Mouse (Mus musculus): ENCODE measurements at regions not wholly inside any gene's neighbourhood (a gene's known extent, or its start where the extent isn't known, plus 50 kb on each side); places are given as distances from the start of the nearest gene placed in this dataset.
A peak's percentile ranks its signal among the peaks of the same experiment; 100 is the strongest.
"Not testable (repeated sequence)": the region's sequence is repeated elsewhere in the genome, so short reads cannot be mapped to it uniquely, and the experiment has no call there.

- intact Hi-C loops (cut with DNase I): no loop called here
- no peak for DNase-seq (ENCODE audit: extremely low spot score in 1 of 2, low spot score in 2 of 2)
These were observed 249.0 kb upstream of the Tusc1 start for GRCm38 (mm10) chr4:93584328-93584727.

DNA sequence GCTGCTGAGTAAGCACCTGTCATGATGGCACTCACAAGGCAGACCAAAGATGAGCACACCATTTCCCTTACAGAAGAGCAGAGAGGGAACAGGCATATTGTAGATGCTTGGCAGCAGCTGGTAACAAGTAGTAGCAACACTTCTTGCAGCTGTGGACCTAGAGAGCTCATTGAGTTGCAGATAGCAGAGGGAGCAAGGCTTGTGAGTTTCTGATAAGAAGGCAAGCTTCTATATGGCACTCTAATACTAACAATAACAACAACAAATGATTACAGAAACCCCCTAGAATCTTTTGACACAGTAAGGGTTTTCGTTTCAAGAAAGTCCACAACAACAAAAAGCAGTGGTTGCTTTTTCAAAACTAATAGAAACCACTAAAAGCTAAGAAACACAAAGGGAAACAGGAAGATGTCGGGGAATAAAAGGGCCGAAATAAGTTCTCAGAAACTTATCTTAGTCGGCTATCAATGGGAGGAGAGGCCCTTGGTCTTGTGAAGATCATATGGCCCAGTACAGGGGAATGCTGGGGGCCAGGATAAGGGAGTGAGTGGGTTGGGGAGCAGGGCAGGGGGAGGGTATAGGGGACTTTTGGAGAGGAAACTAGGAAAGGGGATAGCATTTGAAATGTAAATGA lies 248.5 kb upstream of the Tusc1 start:
- DNase-seq (ENCODE audit: extremely low spot score in 1 of 2, low spot score in 2 of 2): no peak
- intact Hi-C loops (cut with DNase I): no loop called here

- DNase-seq (ENCODE audit: extremely low spot score in 1 of 2, low spot score in 2 of 2): no peak
- intact Hi-C loops (cut with DNase I): no loop called here
These were observed 244.0 kb upstream of the Tusc1 start for GRCm38 (mm10) chr4:93579343-93579742.

DNA sequence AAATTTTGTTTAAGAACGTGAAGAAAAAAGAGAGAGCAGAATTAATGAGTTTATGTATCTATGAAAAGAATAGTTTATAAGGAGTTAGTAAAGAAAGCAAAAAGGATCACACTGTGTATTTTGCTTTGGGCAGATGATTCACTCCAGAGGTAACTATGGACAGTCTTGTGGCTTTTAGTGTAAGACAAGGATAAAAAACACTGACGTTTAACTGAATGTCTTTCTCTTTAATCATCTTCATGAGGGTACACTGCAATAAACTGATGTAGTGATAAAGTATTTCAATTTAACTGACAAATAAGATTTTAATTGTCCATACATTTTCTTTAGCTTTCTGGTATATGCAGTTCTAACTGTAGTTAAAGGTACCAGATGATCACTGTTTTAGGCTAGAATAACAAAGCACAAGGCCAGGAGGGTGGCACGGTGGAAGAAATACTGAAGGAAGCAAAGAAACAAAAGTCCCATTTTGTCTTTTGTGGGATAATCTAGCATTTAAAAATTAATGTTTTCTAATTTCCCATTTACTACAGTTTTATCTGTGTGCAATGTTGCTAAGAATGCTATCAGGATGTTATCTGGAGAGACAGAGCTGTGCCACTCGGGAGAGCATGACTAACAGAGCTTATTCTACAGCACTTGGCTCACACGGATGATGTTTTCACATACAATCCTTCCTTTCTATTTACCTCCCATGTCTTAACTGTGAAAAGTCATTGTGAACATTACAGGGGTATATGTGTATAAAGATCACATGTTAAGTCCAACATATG lies 232.4 kb upstream of the Tusc1 start:
- intact Hi-C loops (cut with DNase I): no loop called here
- no peak for DNase-seq (ENCODE audit: extremely low spot score in 1 of 2, low spot score in 2 of 2)

DNA sequence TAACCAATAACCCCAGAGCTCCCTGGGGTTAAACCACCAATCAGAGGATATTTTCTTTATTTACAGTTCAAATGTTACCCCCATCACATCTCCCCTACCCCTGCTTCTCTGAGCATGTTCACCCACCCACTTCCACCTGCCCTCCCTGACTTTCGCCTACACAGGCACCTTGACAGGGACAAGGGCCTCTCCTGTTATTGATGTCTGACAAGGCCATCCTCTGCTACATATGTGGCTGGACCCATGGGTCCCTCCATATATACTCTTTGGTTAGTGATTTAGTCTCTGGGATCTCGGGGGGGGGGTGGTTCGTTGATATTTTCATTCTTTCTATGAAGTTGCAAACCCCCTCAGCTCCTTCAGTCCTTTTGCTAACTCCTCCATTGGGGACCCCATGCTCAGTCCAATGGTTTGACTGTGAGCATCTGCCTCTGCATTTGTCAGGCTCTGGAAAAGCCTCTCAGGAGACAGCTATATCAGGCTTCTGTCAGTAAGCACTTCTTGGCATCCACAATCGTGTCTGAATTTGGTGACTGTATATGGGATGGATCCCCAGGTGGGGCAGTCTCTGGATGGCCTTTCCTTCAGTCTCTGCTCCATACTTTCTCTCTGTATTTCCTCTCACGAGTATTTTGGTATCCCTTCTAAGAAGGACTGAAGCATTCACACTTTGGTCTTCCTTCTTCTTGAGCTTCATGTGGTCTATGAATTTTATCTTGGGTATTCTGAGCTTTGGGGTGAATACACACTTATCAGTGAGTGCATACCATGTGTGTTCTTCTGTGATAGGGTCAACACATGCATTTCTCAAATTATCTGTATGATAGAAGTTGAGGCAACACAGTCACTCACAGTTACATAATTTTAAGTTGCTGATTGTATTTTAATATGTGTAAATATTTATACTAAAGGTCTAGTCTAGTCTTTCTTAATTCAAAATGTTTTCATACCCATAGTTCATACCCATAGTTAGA lies 220.8 kb upstream of the Tusc1 start:
- no peak for DNase-seq (ENCODE audit: extremely low spot score in 1 of 2, low spot score in 2 of 2)
- intact Hi-C loops (cut with DNase I): no loop called here

GRCm38 (mm10) chr4:93555181-93555580 lies 219.9 kb upstream of the Tusc1 start:
- intact Hi-C loops (cut with DNase I); DNase-seq (ENCODE audit: extremely low spot score in 1 of 2, low spot score in 2 of 2): not testable (repeated sequence)

GRCm38 (mm10) chr4:93552489-93553160 lies 217.3 kb upstream of the Tusc1 start:
- intact Hi-C loops (cut with DNase I): no loop called here
- no peak for DNase-seq (ENCODE audit: extremely low spot score in 1 of 2, low spot score in 2 of 2)

GRCm38 (mm10) chr4:93551086-93551485 lies 215.8 kb upstream of the Tusc1 start:
- intact Hi-C loops (cut with DNase I): no loop called here
- DNase-seq (ENCODE audit: extremely low spot score in 1 of 2, low spot score in 2 of 2): peak; percentile 63 to 75

- DNase-seq (ENCODE audit: extremely low spot score in 1 of 2, low spot score in 2 of 2): no peak
- intact Hi-C loops (cut with DNase I): no loop called here
These were observed 205.3 kb upstream of the Tusc1 start for GRCm38 (mm10) chr4:93540588-93540987.

DNA sequence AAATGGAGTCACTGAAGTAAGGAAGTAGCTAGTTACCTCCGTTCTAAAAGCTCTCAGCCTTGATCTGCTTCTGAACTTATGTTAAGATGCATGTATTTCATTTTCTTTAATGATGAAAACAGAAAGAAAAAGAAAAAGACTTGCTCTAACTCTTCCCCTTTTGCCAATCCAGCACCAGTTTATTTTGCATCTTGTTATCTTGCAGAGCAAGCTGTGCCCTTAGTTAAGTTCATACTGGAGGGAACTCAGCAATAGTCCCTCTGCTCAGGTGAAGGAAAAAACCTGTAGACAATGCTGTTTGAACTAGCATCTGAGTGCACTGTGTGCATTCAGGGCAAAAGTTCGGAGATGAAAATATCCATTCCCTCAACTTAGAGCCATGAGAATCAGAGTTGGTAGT lies 192.1 kb upstream of the Tusc1 start:
- intact Hi-C loops (cut with DNase I): no loop called here
- DNase-seq (ENCODE audit: extremely low spot score in 1 of 2, low spot score in 2 of 2): no peak

GRCm38 (mm10) chr4:93520454-93521100 lies 185.3 kb upstream of the Tusc1 start:
- intact Hi-C loops (cut with DNase I): no loop called here
- no peak for DNase-seq (ENCODE audit: extremely low spot score in 1 of 2, low spot score in 2 of 2)

GRCm38 (mm10) chr4:93518925-93519324 lies 183.6 kb upstream of the Tusc1 start:
- intact Hi-C loops (cut with DNase I): no loop called here
- DNase-seq (ENCODE audit: extremely low spot score in 1 of 2, low spot score in 2 of 2): no peak

DNA sequence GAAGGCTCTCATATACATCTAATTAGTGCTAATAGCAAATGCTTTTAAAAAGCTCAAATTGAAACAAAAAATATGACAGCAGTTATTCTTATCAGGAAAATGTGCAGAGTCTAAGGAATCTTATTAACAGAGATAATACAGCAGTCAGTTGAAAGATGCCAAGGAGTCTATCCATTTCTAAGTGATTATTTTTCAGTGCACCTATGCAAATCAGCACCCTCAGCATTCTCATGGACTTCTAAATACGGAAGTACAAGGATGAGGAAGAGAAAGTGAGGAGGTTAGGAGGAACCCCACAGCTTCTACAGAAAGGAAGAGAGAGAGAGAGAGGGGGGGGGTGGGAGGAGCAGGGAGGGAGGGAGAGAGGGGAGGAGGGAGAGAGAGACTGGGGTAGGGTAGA lies 175.5 kb upstream of the Tusc1 start:
- no peak for DNase-seq (ENCODE audit: extremely low spot score in 1 of 2, low spot score in 2 of 2)
- intact Hi-C loops (cut with DNase I): no loop called here

DNA sequence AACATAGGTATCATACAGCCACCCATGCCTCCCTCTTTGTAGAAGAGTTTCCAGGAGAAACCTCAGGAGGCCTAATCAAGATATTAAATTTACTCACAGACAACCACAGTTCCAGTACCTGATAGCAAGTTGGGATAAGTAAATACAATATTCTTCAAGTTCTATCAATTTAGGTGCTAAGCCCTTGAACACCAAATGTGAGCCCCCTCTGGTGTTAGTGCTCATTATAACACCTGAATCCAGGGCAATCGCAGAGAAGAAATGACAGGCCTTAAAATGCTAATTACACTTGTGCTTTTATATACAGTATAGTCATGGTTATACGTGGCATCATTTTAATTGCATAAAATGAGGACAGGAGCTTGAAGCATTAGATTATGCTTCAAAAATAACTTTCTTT lies 161.6 kb upstream of the Tusc1 start:
- intact Hi-C loops (cut with DNase I): no loop called here
- DNase-seq (ENCODE audit: extremely low spot score in 1 of 2, low spot score in 2 of 2): no peak

- intact Hi-C loops (cut with DNase I): no loop called here
- DNase-seq (ENCODE audit: extremely low spot score in 1 of 2, low spot score in 2 of 2): no peak
These were observed 159.0 kb upstream of the Tusc1 start for GRCm38 (mm10) chr4:93494319-93494718.

DNA sequence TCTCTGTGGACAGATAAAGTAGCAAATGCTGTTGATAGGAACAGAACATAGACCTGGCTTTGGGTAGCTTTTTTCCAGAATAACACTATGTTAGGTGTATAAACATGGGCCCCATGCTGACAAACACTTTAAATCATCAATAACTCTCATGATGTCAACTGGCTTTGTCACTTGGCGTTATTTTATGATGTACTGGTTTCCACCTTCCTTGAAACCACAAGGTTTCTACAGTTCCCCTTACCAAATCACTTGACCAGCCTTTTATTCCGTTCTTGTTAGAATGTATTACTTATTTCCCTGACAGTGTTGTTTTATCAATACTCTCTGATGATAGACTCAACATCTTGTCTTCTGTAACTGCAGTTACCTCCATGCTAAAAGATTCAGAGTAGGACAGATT lies 158.6 kb upstream of the Tusc1 start:
- no peak for DNase-seq (ENCODE audit: extremely low spot score in 1 of 2, low spot score in 2 of 2)
- intact Hi-C loops (cut with DNase I): no loop called here

GRCm38 (mm10) chr4:93493326-93493725 lies 158.0 kb upstream of the Tusc1 start:
- intact Hi-C loops (cut with DNase I): no loop called here

GRCm38 (mm10) chr4:93488570-93488969 lies 153.3 kb upstream of the Tusc1 start:
- no peak for DNase-seq (ENCODE audit: extremely low spot score in 1 of 2, low spot score in 2 of 2)
- intact Hi-C loops (cut with DNase I): no loop called here

More at GRCm38 (mm10) chr4:93493326-93493725, 158.0 kb upstream of the Tusc1 start:
- DNase-seq (ENCODE audit: extremely low spot score in 1 of 2, low spot score in 2 of 2): no peak

GRCm38 (mm10) chr4:93486455-93486854 lies 151.1 kb upstream of the Tusc1 start:
- no peak for DNase-seq (ENCODE audit: extremely low spot score in 1 of 2, low spot score in 2 of 2)
- intact Hi-C loops (cut with DNase I): no loop called here

All from left cerebral cortex, postnatal 10 days (tissue).